Mouse (Mus musculus) thymus, adult 2 months (tissue): ENCODE measurements around the gene Ehd2. TPM values are rescaled to one million over a fixed set of nuclear protein-coding genes. Genes with fewer than 3 reads are reported as not detected.

Source experiments
- DNase-seq: peaks from one replicate; pipeline ENCODE4 v3.0.0; 2021
- H3K27ac ChIP-seq: fragments of 200-500 bp; 2 replicates; pipeline ENCODE4 v1.5.1; 2012; ENCODE audit warnings: low read length, control low read depth; ENCODE audit not compliant: control insufficient read depth, insufficient read depth
- H3K27me3 ChIP-seq: fragments of 200-500 bp; 2 replicates; pipeline ENCODE4 v1.6.1; 2012; ENCODE audit warnings: mild to moderate bottlenecking, low read length, moderate library complexity, mixed read lengths; ENCODE audit not compliant: control insufficient read depth, insufficient read depth
- H3K36me3 ChIP-seq: fragments of 200-500 bp; 2 replicates; pipeline ENCODE4 v1.6.1; 2012; ENCODE audit warnings: mild to moderate bottlenecking, low read length, moderate library complexity; ENCODE audit not compliant: control insufficient read depth, insufficient read depth
- H3K4me1 ChIP-seq: fragments of 200-500 bp; replicated peaks from 2 replicates; pipeline ENCODE4 v1.6.1; 2012; ENCODE audit warnings: low read length; ENCODE audit not compliant: control insufficient read depth, insufficient read depth
- H3K4me3 ChIP-seq: fragments of 200-500 bp; 2 replicates; pipeline ENCODE4 v1.5.1; 2012; ENCODE audit warnings: mild to moderate bottlenecking, low read length, control low read depth, moderate library complexity; ENCODE audit not compliant: control insufficient read depth, insufficient read depth
- CTCF ChIP-seq: fragments of 200-500 bp; IDR thresholded peaks from 2 replicates; pipeline ENCODE4 v1.5.1; 2012; ENCODE audit warnings: mild to moderate bottlenecking, control low read depth, low read length, moderate library complexity, borderline replicate concordance; ENCODE audit not compliant: control insufficient read depth, poor library complexity, insufficient read depth; ENCODE audit errors: extremely low read depth
- POLR2A ChIP-seq: fragments of 200-500 bp; IDR thresholded peaks from 2 replicates; pipeline ENCODE4 v1.6.1; 2012; ENCODE audit warnings: mild to moderate bottlenecking, low read length, control low read depth, moderate library complexity; ENCODE audit not compliant: control insufficient read depth, poor library complexity, insufficient read depth; ENCODE audit errors: extremely low read depth
- WGBS: fragments of 180-500 bp; shearing (Covaris S2); methylation state at CpG from one replicate; pipeline ENCODE4 v1.1.7; 2018; 5-methylcytosine and 5-hydroxymethylcytosine counted together
- polyA plus RNA-seq: library from polyadenylated mRNA; depleted of rRNA; stranded (reverse); fragments of >200 nt; gene quantifications from 2 replicates; pipeline ENCODE4 v1.2.3, GENCODE M21; 2012; rRNA removed

Gene Ehd2
- polyA plus RNA-seq, 1 experiment = 17.4 TPM

DNA sequence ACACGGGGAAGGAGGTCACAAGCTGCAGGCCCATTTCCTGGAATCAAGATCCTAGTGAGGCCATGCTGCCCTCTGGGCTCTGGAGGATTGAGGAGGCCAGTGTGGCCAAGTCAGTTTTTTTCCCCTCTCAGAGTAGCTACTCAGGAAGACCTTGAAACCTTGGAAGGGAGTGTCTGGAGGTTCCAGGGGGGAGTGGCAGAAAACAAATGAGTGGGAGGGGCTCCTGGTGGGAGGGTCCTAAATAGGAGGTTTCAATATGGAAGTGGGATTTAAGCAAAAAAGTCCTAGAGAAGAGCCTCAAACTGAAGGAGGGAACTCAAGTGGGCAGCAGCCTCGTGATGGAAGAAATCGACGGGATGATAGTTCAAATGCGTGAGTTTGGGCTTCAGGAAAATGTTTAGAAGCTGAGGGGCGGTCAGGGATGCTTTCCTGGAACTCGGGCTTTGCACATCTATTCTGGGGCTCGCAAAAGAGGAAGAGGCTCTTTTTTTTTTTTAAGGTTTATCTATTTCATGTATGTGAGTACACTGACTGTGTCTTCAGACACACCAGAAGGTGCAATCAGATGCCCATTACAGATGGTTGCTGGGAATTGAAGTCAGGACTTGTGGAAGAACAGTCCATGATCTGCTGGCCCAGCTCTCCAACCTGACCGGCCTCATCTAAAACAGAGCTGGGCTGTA lies 65.9 kb downstream of the Ehd2 start:
- no peak for TF ChIP-seq POLR2A
- no peak for TF ChIP-seq CTCF
- WGBS = 63% methylated on average over 9 of the region's 9 CpGs
- H3K4me3 ChIP-seq = no peak overlapping the region
- H3K27me3 ChIP-seq = no peaks in the 10 kb centered on the region
- H3K4me1 ChIP-seq = no peaks in the 10 kb centered on the region
- H3K36me3 ChIP-seq = no peaks in the 10 kb centered on the region
- no peak overlapping the region for H3K27ac ChIP-seq
- DNase-seq = no peak

Other genes starting within 250 kb of the Ehd2 start
- not detected in 2 replicates for gene Obox5, start 217.4 kb downstream of the Ehd2 start, polyA plus RNA-seq
- not detected in 2 replicates for gene Obox6, start 127.9 kb downstream of the Ehd2 start, polyA plus RNA-seq
- 0.16 TPM in 1 of 2 replicates, not detected in the other for gene Crx, start 87.6 kb downstream of the Ehd2 start, polyA plus RNA-seq
- 0.55 TPM in 1 of 2 replicates, not detected in the other for gene Crxos, start 85.0 kb downstream of the Ehd2 start, polyA plus RNA-seq
- gene Selenow, start 45.2 kb downstream of the Ehd2 start, polyA plus RNA-seq = 408 and 474 TPM in 2 replicates
- gene Nop53, start 21.5 kb downstream of the Ehd2 start, polyA plus RNA-seq = 170 and 192 TPM in 2 replicates
- 57.0 and 78.5 TPM in 2 replicates for gene Bicra, start 80.4 kb upstream of the Ehd2 start, polyA plus RNA-seq
- 0.04 and 0.11 TPM in 2 replicates for gene Zfp541, start 94.2 kb upstream of the Ehd2 start, polyA plus RNA-seq
- 256 TPM in 2 replicates for gene Napa, start 130.9 kb upstream of the Ehd2 start, polyA plus RNA-seq
- gene Kptn, start 152.3 kb upstream of the Ehd2 start, polyA plus RNA-seq = 27.4 and 28.1 TPM in 2 replicates
- gene Slc8a2, start 162.3 kb upstream of the Ehd2 start, polyA plus RNA-seq = 1.1 and 1.2 TPM in 2 replicates
- gene Meis3, start 207.5 kb upstream of the Ehd2 start, polyA plus RNA-seq = 65.2 and 66.8 TPM in 2 replicates